Mouse (Mus musculus) c-Kit-positive CD71-negative TER-119-negative erythroid progenitor cells, embryonic 14.5 days (primary cell): Measurements from ENCODE around the gene Mrto4.
"Not testable (repeated sequence)": the region's sequence is repeated elsewhere in the genome, so short reads cannot be mapped to it uniquely, and the experiment has no call there.

Source experiments
- DNase-seq: peaks from one replicate; pipeline ENCODE4 v3.0.0-alpha.2; 2013; ENCODE audit warnings: low read depth

Gene Mrto4

GRCm38 (mm10) chr4:139351931-139352711 lies at the start of gene Mrto4, which contains the start of the genes Emc1 and Ubr4:
TSS of gene Mrto4 (minus strand) at chr4:139352576.
TSS of gene Emc1 (plus strand) at chr4:139352587.
TSS of gene Ubr4 (plus strand) at chr4:139352609.
- DNase-seq, result peak; percentile 58

- DNase-seq, result no peak
These were observed 48.1 kb upstream of the Mrto4 start for GRCm38 (mm10) chr4:139400487-139400886.

- DNase-seq, result no peak
These were observed 43.1 kb upstream of the Mrto4 start for GRCm38 (mm10) chr4:139395431-139395830.

GRCm38 (mm10) chr4:139389557-139389956 lies 37.2 kb upstream of the Mrto4 start:
- no peak for DNase-seq

- no peak for DNase-seq
These were observed 34.5 kb upstream of the Mrto4 start for GRCm38 (mm10) chr4:139386869-139387319.

GRCm38 (mm10) chr4:139385841-139386240 lies 33.5 kb upstream of the Mrto4 start:
- DNase-seq, result not testable (repeated sequence)

GRCm38 (mm10) chr4:139382231-139382630 lies 29.9 kb upstream of the Mrto4 start:
- DNase-seq, result no peak

- no peak for DNase-seq
These were observed 29.1 kb upstream of the Mrto4 start for GRCm38 (mm10) chr4:139381452-139381845.

- no peak for DNase-seq
These were observed 28.5 kb upstream of the Mrto4 start for GRCm38 (mm10) chr4:139380775-139381451.

GRCm38 (mm10) chr4:139380207-139380748 lies 27.9 kb upstream of the Mrto4 start:
- DNase-seq, result peak; percentile 98

- DNase-seq, result no peak
These were observed 27.3 kb upstream of the Mrto4 start for GRCm38 (mm10) chr4:139379719-139380118.

GRCm38 (mm10) chr4:139373531-139373930 lies 21.2 kb upstream of the Mrto4 start:
- DNase-seq, result no peak

GRCm38 (mm10) chr4:139373130-139373529 lies 20.8 kb upstream of the Mrto4 start:
- no peak for DNase-seq

- no peak for DNase-seq
These were observed 15.7 kb upstream of the Mrto4 start for GRCm38 (mm10) chr4:139368038-139368437.

GRCm38 (mm10) chr4:139367336-139367735 lies 15.0 kb upstream of the Mrto4 start:
- no peak for DNase-seq

- DNase-seq, result no peak
These were observed 8.6 kb upstream of the Mrto4 start for GRCm38 (mm10) chr4:139360761-139361548.

GRCm38 (mm10) chr4:139357211-139357610 lies 4.8 kb upstream of the Mrto4 start:
- no peak for DNase-seq

- DNase-seq, result no peak
These were observed 456 bp upstream of the Mrto4 start for GRCm38 (mm10) chr4:139352832-139353231.

GRCm38 (mm10) chr4:139345416-139346019 lies 6.9 kb downstream of the Mrto4 start:
- no peak for DNase-seq

GRCm38 (mm10) chr4:139343718-139344117 lies 8.7 kb downstream of the Mrto4 start:
- DNase-seq, result no peak

GRCm38 (mm10) chr4:139341556-139342233 lies 10.7 kb downstream of the Mrto4 start:
- DNase-seq, result no peak
